Mouse (Mus musculus) left cerebral cortex, adult 8-10 months (tissue): ENCODE results near the gene Tdgf1. TPM values are rescaled to one million over a fixed set of nuclear protein-coding genes. Genes with fewer than 3 reads are reported as not detected.

Experiments used
- DNase-seq, 2 experiments: peaks; one replicate each; pipeline ENCODE4 v3.0.0; 2022; ENCODE audit warnings: low spot score in 2 of 2
- total RNA-seq, 4 experiments: library from RNA; stranded (reverse); gene quantifications; 2 replicates each; pipeline ENCODE4 v1.2.4; 2022

Gene Tdgf1
- under 1 TPM in 2 of 4 experiments, not detected in 2; 0.77 to 0.84 TPM for total RNA-seq

DNA sequence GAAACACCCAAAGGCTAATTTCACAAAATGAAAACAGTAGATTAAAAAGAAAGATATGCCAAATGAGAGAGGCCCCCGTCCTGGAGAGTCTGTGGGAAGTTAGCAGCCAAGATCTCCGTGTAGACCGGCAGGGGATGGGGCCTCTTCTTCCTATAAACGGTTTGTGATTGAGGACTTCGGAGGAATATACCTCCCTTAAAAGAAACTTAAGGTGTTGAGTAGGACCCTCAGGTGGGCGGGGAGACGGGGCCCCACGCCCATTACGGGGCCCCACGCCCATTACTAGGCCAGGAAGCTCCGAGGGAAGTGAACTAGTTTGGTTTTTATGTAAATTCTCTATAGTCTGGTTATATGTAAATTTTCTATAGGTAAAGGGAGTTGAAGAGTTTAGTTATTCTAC, at the start of gene Tdgf1:
TSS of gene Tdgf1 (minus strand) at position 233 of the 400 bp plus-strand sequence.
- no peak for DNase-seq

DNA sequence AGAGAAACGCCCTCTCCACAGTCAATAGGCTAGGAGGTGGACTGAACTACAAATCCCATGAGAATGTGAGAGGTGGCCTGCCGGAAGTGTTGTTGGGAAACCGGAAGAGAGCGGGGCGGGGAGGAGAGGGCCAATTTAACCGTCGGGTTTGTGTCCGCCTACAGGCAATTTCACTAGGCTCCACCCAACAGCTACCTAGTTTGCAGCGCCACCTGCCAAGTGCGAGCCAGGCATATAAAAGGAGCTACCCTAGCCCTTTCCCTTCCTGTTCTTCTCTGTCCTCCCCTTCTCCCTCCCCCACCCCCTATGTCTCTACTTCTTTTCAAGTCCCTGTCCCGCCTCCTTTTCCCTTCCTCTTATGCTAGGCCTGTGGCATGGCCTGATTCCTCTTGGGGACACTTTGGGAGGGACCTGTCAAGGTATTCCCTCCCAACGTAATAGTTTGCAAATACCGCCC, 48.8 kb upstream of the Tdgf1 start:
- DNase-seq = peak; percentile 34 to 75

DNA sequence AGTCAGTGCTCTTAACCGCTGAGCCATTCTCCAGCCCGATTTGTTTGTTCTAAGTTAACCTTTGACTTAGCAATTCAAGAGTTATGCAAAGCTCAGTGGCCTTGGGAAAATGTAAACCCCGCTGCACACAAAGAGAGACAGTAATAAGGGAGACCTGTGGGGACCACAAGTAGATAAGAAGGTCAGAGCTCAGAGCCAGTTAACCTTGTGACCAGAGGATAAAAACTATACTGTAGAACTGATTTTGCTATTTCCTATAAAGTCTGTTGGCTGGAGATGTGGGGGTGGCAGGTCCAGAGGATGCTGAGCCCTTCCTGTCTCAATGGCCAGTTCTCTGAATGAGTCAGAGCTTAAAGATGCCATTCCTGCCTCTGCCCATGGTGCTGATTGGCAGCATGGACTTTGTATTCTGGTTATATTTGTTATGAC, 47.3 kb upstream of the Tdgf1 start:
- no peak for DNase-seq

- no peak for DNase-seq
These were observed 44.2 kb upstream of the Tdgf1 start, which contains the start of gene Rtp3 for GRCm38 (mm10) chr9:110990204-110990603. Gene Rtp3 (minus strand): TSS chr9:110990583.

DNA sequence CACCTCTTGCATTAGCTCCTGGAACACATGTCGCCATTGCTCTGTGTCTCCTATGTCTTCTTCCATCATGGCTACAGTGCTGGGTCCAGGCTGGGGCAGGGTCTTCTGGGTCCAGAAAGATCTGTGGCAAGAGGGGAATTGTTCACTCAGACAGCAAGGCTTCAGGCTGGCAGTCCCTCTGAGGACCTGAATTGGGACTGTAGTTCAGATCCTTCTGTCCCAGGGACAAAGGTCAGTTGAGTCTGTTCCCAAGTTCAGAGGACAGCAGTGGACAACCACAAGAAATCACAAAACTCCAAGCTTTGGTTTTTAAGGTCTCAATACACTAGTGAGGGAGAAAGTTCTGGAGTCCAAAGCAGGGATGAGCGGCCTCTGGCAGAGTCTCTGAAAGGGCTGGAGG, 43.6 kb upstream of the Tdgf1 start:
- DNase-seq = no peak

GRCm38 (mm10) chr9:110989141-110989540, 43.2 kb upstream of the Tdgf1 start:
- DNase-seq = no peak

DNA sequence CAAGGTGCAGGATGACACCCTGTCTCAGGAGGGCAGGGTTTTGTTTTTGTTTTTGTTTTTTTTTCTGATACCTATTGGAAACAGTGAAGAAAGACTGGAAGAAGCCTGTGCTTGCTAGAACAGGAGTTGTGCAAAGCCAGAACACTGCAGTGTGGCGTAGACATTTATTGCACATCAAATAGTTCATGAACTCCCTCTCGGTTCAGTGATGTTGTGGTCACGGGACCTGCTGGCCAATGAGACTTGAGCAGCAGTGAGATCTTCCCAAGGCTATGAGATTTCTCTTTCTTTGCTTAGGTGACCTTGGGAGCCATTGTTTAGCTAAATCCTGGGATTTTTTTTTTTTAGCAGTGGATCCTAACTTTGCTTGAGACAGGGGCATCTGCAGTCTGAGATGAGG, 42.1 kb upstream of the Tdgf1 start:
- no peak for DNase-seq

GRCm38 (mm10) chr9:110987331-110987730, 41.4 kb upstream of the Tdgf1 start:
- DNase-seq = no peak

- DNase-seq = no peak
These were observed 40.0 kb upstream of the Tdgf1 start for GRCm38 (mm10) chr9:110985951-110986350.

- no peak for DNase-seq
These were observed 39.6 kb upstream of the Tdgf1 start for GRCm38 (mm10) chr9:110985541-110985940.

DNA sequence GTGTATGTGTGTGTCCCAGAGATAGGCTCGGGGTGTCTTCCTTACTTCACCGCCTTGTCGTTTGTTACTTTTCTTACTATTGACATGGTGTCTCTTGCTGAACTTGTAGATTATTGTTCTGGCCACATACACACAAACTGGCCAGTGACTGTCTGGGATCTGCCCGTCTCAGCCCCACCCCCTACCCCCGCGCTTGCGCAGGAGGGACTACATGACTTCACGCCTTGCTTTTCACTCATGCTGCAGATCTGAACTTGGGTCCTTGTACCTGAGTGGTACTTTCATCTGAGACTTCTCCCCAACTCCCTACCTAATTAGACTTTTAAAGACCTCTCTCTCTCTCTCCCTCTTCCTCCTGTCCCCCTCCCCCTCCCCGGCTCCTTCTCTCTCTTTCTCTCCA, 38.1 kb upstream of the Tdgf1 start:
- DNase-seq = no peak

DNA sequence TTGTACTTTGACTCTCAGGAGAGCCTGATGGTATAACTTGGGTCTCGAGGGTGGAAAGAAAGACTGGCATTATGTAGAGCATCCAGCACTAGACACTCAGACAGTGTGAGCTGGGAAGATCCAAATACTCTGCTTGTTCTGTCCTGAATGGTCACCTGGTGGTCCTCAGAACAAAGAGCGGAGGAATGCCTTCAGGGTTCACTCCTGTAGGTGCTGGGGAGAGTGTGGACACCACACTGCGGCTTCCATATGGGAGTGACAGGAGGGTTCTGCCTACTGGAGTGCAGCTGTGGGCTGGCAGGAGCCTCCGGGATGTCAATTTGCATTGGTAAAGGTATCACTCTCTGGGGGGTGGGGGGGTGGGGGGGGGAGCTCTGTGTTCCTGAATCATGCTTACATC, 36.4 kb upstream of the Tdgf1 start:
- no peak for DNase-seq

GRCm38 (mm10) chr9:110979411-110979810, 33.5 kb upstream of the Tdgf1 start:
- DNase-seq = no peak

- DNase-seq = no peak
These were observed 19.9 kb upstream of the Tdgf1 start for GRCm38 (mm10) chr9:110965910-110966231.

DNA sequence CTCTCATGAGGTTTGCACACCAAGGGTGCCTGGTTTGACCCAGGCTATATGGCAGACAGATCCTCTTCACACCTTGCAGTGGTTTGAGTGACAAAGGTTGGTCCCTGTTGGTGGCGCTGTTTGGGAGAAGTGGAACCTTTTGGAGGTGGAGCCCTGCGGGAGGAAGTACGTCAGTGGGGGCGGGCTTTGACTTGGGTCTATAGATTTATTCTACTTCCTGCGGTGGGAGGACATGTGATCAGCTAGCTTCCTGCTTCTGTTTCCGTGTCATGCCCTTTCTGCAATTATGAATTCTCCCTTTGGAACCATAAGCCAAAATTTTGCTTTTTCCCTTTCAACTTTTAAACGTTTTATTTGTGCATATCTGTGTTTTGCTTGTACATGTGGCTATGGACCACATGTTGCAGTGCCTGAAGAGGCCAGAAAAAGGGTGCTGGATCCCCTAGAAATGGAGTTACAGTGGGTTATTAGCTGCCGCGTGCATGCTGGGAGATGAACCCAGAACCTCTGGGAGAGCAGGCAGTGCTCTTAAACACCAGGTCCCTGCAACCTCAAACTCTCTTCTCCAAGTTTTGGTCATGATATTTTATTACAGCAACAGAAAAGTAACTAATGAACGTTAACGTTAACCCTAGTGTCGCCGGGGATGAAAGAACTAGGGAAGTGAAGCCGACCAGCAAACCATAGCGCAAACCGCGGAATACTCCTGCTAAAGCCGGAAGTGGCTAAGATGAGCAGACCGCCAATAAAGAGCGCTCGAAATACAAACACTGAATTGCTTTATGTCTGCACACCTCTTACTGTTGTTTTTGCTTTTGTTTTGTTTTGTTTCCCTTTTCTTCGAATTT, 19.3 kb upstream of the Tdgf1 start:
- no peak for DNase-seq

- no peak for DNase-seq
These were observed 17.7 kb upstream of the Tdgf1 start for GRCm38 (mm10) chr9:110963566-110964115.

DNA sequence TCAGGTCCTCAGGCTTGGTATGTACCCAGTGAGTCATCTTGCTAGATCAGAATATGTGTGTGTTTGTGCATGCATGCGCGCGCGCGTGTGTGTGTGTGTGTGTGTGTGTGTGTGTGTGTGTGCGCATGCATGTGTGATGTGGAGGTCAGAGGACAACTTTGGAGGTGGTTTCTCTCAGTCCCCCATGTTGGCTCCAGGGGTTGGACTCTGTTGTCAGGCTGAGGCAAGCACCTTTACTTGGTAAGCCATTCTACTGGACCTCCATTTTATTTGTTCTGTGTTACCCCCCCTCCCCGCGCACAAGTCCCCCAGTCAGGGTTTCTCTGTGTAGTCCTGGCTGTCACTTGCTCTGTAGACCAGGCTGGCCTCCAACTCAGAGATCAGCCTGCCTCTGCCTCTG, 15.4 kb upstream of the Tdgf1 start:
- DNase-seq = no peak

DNA sequence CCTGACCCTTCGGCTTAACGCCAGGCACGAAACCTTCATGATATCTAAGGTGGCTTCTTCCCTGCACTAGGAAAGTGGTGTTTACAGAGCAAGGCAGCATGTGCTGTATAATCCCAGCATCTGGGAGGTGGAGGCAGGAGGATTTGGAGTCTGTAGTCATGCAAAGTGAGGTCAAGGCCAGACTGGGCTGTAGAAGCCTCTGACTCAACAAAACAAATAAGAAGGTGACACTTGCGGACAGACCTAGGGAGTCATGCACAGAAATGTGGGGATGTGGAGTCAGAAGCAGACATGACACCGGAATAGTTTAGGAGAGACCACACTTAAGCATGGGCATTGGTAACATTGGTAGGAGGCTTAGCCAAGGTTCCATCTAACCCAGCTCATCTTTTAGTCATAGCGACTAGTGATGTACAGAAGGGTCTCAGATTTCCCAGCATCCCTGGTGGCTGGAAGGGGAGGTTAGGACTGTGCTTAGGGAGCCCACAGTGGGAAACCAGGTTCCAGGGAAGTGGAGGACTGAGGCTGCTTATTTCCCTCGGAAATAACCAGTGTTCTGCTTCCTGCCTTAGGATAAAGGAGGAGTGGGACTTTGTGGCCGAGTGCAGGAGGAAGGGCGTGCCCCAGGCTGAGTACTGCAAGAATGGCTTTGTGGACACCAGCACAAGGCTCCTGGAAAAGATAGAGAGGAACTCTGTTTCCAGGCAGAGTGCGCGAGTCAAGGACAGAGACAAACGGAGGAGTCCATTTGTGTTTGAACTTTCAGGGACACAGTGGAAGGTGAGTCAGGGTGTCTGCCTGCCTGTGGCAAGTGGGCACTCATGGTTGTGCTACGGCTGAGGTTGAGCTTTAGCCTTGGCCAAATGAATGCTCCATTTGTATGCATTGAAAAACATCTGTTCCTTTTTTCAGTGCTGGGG, 14.5 kb upstream of the Tdgf1 start:
- no peak for DNase-seq

DNA sequence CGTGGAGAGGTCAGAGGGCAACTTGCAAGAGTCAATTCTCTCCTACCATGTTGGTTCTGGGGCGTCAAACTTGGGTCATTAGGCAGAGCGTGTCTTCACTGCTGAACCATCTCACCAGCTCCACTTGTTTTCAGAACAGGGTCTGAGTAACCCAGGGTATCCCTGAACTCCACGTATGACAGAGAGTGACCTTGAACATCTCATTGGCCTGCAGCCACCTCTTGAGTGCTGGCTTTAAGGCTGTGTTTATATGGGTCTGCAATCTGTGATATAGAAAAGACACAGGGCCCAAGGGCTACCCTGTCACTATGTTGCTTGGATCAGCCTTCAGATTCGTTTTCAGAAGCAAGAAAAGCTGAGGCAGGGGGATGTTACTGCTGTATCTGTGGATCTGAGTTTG, 13.7 kb upstream of the Tdgf1 start:
- no peak for DNase-seq

- no peak for DNase-seq
These were observed 10.0 kb upstream of the Tdgf1 start for GRCm38 (mm10) chr9:110955962-110956361.

DNA sequence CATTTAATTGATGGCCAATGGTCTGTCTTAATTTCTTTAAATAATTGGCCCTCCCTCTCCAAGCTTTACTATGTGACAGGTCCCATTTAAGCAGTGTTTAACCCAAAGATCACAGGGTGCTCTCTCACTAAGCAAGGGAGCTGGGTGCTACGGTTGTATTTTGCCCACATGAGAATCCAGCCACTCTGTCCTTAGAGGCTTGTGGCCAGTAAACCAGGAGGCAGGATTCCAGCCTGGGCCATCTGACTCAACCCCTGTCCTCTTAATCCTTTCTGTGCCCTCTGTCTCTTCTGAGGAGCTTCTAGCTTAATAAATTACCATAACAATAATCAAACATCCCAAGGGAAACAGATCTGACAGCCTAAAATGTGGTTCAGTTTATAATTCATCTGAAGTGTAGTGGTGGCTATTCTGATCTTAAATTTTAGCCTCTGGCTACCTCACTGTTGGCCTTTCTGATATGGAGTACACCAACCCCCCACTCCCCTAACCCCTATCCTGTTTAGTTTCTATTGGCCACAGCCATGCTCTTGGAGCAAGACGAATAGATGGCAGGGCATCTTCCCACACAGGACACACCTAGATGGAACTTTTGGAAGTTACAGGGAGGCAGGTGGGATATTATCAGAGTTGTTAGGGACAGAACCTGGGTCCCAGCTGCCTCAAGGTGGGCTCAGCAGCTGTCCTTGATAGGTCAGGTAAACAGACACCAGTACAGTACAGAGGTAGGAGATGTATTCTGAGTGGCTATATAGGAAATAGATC, 8.9 kb upstream of the Tdgf1 start:
- DNase-seq = no peak
